Mouse (Mus musculus) cerebellum, adult 11 months (tissue): Measurements from ENCODE around the gene Htra3.

Experiments used
- DNase-seq: peaks from one replicate; pipeline ENCODE4 v3.0.0; 2022

Htra3 gene

GRCm38 (mm10) chr5:35609971-35610370, 69.6 kb downstream of the Htra3 start:
- DNase-seq, result no peak

DNA sequence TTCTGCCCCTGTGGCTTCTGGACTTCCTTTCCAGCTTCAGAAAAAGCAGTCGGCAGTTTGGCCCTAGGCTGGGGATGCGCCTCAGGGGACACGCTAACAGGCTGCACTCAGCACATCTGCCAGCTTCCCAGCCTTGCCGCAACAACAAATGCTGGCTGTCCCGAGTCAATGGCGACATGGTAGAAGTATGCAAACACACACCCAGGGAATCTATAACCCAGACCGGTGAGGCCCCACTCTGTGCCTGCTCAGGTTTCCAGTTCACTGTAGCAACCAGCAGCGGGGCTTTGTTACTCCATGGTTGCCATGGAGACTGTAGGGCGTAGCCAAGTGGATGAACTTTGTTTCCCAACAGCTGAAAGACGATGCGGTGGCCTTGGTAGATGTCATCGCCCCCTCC, 70.2 kb downstream of the Htra3 start:
- DNase-seq, result no peak

GRCm38 (mm10) chr5:35608559-35608958, 71.0 kb downstream of the Htra3 start:
- DNase-seq, result no peak

DNA sequence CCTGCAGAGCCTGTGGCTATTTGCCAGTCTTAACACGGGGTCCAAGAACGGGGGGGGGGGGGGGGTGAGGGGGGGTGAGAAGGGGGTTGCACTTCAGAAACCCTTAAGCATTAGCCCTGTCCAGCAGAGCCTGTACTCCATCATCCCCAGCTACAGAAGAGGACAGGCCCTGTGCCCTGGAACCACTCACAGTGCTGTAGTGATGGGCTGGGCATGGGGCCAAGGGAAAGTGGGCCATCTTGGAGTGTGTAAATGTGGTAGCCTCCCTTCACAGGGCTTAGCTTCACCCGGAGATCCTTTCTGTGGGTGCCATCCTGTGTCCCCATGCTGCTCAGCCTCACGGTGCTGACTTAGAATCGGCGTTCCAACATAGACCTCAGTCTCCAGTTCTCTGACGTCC, 71.8 kb downstream of the Htra3 start:
- no peak for DNase-seq

DNA sequence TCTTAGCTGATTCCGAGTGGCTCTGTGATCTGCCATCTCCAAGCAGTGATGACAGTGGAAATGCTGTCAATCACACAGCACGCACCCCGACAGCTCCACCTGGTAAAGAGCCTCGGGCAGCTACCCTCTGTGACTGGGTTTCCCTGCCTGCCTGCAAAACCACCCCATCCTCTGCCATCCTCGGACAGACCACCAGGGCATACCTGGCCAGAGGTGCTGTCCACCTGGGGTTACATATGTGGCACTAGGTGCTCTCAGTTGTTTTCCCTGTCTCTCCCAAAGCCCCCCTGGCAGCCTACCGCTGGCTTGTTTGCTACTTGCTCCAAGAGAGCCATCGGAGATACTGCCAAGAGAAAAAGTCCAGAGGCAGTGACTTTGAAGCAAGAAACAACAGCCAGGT, 72.8 kb downstream of the Htra3 start:
- no peak for DNase-seq

- DNase-seq, result no peak
Measured at GRCm38 (mm10) chr5:35605355-35605754, 74.2 kb downstream of the Htra3 start.
